Mouse (Mus musculus): Measurements from ENCODE around the gene Map7d3. TPM values are rescaled to one million over a fixed set of nuclear protein-coding genes. Genes with fewer than 3 reads are reported as not detected.
A peak's percentile ranks its signal among the peaks of the same experiment; 100 is the strongest.

Map7d3 gene
- polyA plus RNA-seq (2015; fragmentation: Nextera tagmentation; extraction: Ambion mirVana) = 0.14 and 0.16 TPM in 2 replicates

DNA sequence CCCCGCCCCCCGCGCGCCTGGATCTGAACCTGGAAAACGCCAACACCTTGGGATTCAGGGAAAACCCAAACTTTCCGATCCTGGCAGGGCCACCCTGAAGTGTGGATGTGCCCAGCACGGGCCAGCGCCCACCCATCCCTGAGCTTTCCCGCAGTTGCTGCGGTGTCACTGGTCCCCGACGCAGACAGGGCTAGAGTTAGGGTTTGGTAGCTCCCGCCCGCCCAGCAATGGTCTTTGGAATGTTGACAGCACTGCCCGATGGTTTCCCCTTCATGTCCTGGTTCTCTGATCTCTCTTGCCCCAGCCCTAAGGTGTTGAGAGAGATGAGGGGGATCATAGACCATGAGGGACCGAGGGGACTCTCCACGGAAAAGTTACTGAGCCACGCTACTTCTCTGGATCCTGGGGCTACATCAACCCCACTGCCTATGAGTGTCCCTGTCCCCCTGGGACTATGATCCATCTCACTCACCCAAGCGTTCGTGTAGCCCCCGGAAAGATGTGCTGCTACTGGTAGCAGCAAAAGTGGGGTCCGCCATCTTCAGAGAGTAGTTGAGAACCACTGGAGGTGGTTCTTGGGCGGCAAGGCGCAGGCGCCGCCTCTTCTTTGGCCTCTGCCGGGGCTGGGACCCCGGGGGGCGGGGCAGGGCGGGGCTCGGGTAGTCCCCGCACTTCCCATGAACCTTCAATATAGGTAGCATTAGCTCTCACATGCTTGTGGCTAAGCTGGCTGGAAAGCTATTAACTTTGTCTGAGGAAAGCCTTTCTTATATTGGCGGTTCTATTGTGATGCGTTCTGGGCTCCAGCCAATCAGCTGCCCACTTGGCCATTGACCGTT, at the start of gene Map7d3:
TSS of gene Map7d3 (minus strand) at position 562 of the 839 bp plus-strand sequence.
- H3K9ac ChIP-seq (replicated peaks; ENCODE audit: low read depth, low read length) = no peak within 1 kb of the TSS
- H3K4me3 ChIP-seq (replicated peaks; ENCODE audit: low read length) = peak within 1 kb of the TSS; percentile 36
- H3K4me2 ChIP-seq (ENCODE audit: low read length) = peak within 1 kb of the TSS; percentile 57
- H3K27ac ChIP-seq (ENCODE audit: low read length) = no peak within 1 kb of the TSS
- ATAC-seq = 0 out of 2 replicates have a peak, but pooled peaks have one; percentile 40
- no peaks in the 10 kb centered on the region for H3K36me3 ChIP-seq (ENCODE audit: control insufficient read depth, insufficient read depth)
- H3K4me1 ChIP-seq (replicated peaks; ENCODE audit: control insufficient read depth, insufficient read depth, low read length) = no peaks in the 10 kb centered on the region
- H3K27me3 ChIP-seq (replicated peaks; ENCODE audit: control insufficient read depth, insufficient read depth, low read length) = no peaks in the 10 kb centered on the region
- WGBS = 20% methylated on average over 35 of the region's 35 CpGs
- H3K9me3 ChIP-seq (ENCODE audit: control insufficient read depth, low read length) = no peaks in the 10 kb centered on the region

DNA sequence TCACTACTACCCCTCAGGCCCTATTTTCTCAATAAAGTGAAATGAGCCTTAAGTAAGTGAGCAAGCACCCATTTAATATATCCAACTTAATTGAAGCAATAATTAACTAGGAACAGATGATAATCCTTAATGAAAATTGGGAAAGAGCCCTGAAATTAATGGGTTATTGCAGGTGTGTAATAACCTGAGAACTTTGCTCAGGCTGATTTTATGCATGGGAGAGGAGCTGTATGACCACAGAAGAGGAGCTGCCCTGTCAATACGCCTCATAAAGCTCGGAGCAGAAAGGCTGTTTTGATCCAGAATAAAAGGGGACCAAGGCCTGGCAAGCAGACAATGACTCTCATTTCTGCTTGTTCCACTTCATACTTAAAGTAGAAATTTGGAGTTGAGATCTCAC, 47.7 kb upstream of the Map7d3 start, which contains the start of gene Adgrg4:
TSS of gene Adgrg4 (plus strand) at position 301 of the 400 bp plus-strand sequence.
- Histone ChIP-seq H3K9ac (replicated peaks; ENCODE audit: low read depth, low read length) (no peak within 1 kb of the TSS), H3K9me3 (ENCODE audit: control insufficient read depth, low read length) (no peaks in the 10 kb centered on the region), H3K4me1 (replicated peaks; ENCODE audit: control insufficient read depth, insufficient read depth, low read length) (no peaks in the 10 kb centered on the region), H3K4me3 (replicated peaks; ENCODE audit: low read length) (no peak within 1 kb of the TSS), H3K4me2 (ENCODE audit: low read length) (no peak within 1 kb of the TSS), H3K27me3 (replicated peaks; ENCODE audit: control insufficient read depth, insufficient read depth, low read length) (no peaks in the 10 kb centered on the region), H3K27ac (ENCODE audit: low read length) (no peak within 1 kb of the TSS), H3K36me3 (ENCODE audit: control insufficient read depth, insufficient read depth) (no peaks in the 10 kb centered on the region)
- WGBS = 67% methylated on average over 2 of the region's 2 CpGs
- ATAC-seq = no peak

DNA sequence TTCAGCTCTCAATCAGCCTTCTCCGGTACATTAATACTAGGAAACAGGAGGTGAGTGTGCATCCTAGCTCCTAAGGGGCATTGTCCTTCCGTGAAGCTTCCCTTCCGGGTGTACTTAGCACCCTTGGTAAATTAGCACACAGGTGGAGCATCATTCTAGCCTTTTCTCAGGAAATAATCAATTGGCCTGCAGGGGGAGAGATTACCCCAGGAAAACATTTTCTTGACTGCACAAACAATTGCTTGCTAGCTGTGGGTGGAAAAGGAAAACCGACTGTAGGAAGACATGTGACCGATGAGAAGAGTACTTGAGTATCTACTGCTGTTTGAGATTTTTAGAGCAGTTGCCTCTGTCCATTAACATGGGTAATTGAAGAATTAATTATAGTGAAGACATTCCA, 19.1 kb upstream of the Map7d3 start:
- no peaks in the 10 kb centered on the region for H3K4me1 ChIP-seq (replicated peaks; ENCODE audit: control insufficient read depth, insufficient read depth, low read length)
- H3K4me3 ChIP-seq (replicated peaks; ENCODE audit: low read length) = no peak overlapping the region
- 64% methylated on average over 5 of the region's 5 CpGs for WGBS
- no peaks in the 10 kb centered on the region for H3K36me3 ChIP-seq (ENCODE audit: control insufficient read depth, insufficient read depth)
- no peaks in the 10 kb centered on the region for H3K27me3 ChIP-seq (replicated peaks; ENCODE audit: control insufficient read depth, insufficient read depth, low read length)
- H3K27ac ChIP-seq (ENCODE audit: low read length) = no peak overlapping the region
- no peaks in the 10 kb centered on the region for H3K9me3 ChIP-seq (ENCODE audit: control insufficient read depth, low read length)
- no peak overlapping the region for H3K4me2 ChIP-seq (ENCODE audit: low read length)
- ATAC-seq = no peak
- no peak overlapping the region for H3K9ac ChIP-seq (replicated peaks; ENCODE audit: low read depth, low read length)

DNA sequence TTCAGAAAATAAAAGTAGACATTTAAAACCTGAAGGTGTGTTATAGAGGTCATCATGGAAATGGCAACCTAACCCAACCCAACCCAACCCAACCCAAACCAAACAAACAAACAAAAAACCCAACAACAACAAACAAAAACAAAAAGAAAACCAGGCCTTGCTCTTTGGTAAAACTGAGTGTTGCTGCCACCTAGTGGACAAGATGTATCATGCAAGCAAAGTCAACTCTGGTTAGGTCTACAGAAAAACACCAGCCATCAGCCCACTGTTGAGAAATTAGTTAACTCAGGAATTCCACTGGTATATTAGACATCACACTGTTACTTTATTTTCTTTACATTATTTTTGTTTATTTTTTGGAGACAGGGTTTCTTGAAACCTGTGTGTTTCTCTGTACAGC, 17.2 kb upstream of the Map7d3 start:
- H3K4me2 ChIP-seq (ENCODE audit: low read length) = no peak overlapping the region
- H3K4me1 ChIP-seq (replicated peaks; ENCODE audit: control insufficient read depth, insufficient read depth, low read length) = no peaks in the 10 kb centered on the region
- H3K36me3 ChIP-seq (ENCODE audit: control insufficient read depth, insufficient read depth) = no peaks in the 10 kb centered on the region
- H3K27ac ChIP-seq (ENCODE audit: low read length) = no peak overlapping the region
- peak; percentile 36; the same call in 1 of the 2 replicates for ATAC-seq
- no peaks in the 10 kb centered on the region for H3K27me3 ChIP-seq (replicated peaks; ENCODE audit: control insufficient read depth, insufficient read depth, low read length)
- H3K4me3 ChIP-seq (replicated peaks; ENCODE audit: low read length) = no peak overlapping the region
- no peaks in the 10 kb centered on the region for H3K9me3 ChIP-seq (ENCODE audit: control insufficient read depth, low read length)
- H3K9ac ChIP-seq (replicated peaks; ENCODE audit: low read depth, low read length) = no peak overlapping the region

DNA sequence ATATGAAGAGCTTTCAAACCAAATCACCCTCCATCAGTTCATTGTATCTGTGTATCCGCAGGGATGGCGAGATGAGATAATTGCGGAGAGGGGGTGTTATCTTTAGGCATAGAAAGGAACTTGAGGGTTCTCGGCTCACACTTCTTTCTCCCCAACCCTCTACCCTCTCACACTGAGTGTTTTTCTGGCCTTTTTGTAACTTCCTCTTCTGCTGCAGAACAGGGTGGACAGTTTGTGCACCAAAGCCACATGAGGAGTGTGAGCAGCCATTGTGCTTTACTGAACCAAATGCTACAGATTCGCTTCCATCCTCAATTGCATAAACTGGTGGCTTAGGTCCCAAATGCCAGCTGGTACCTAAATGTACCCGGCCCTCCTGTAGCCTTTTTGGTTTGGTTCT, 13.7 kb upstream of the Map7d3 start:
- no peak overlapping the region for H3K4me3 ChIP-seq (replicated peaks; ENCODE audit: low read length)
- H3K36me3 ChIP-seq (ENCODE audit: control insufficient read depth, insufficient read depth) = no peaks in the 10 kb centered on the region
- no peaks in the 10 kb centered on the region for H3K27me3 ChIP-seq (replicated peaks; ENCODE audit: control insufficient read depth, insufficient read depth, low read length)
- H3K9ac ChIP-seq (replicated peaks; ENCODE audit: low read depth, low read length) = no peak overlapping the region
- no peaks in the 10 kb centered on the region for H3K9me3 ChIP-seq (ENCODE audit: control insufficient read depth, low read length)
- H3K4me2 ChIP-seq (ENCODE audit: low read length) = no peak overlapping the region
- no peak for ATAC-seq
- no peak overlapping the region for H3K27ac ChIP-seq (ENCODE audit: low read length)
- no peaks in the 10 kb centered on the region for H3K4me1 ChIP-seq (replicated peaks; ENCODE audit: control insufficient read depth, insufficient read depth, low read length)
- 81% methylated on average over 6 of the region's 6 CpGs for WGBS

DNA sequence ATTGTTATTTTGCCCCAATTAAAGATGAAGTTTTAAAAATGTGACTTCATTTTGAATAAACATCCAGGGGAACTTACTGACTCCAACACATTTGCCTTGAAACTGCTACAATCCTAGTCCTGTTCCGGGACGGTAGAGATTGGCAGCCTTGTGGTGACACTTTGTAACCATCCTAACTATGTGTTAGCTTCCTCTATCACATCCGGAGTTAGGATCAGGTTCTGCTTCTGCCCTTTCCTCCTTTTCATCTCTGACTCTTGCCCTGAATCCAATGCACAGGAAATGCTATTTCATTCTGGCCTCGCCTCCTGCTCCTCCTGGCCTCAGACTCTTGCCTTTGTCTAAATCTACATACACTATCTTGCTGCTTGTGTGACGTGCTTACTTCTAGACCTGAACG, 5.4 kb upstream of the Map7d3 start:
- Histone ChIP-seq H3K36me3 (ENCODE audit: control insufficient read depth, insufficient read depth) (no peaks in the 10 kb centered on the region), H3K4me3 (replicated peaks; ENCODE audit: low read length) (no peak overlapping the region), H3K9ac (replicated peaks; ENCODE audit: low read depth, low read length) (no peak overlapping the region), H3K9me3 (ENCODE audit: control insufficient read depth, low read length) (no peaks in the 10 kb centered on the region), H3K27ac (ENCODE audit: low read length) (no peak overlapping the region), H3K27me3 (replicated peaks; ENCODE audit: control insufficient read depth, insufficient read depth, low read length) (no peaks in the 10 kb centered on the region), H3K4me2 (ENCODE audit: low read length) (no peak overlapping the region), H3K4me1 (replicated peaks; ENCODE audit: control insufficient read depth, insufficient read depth, low read length) (no peaks in the 10 kb centered on the region)
- no peak for ATAC-seq
- 86% methylated on average over 6 of the region's 6 CpGs for WGBS

DNA sequence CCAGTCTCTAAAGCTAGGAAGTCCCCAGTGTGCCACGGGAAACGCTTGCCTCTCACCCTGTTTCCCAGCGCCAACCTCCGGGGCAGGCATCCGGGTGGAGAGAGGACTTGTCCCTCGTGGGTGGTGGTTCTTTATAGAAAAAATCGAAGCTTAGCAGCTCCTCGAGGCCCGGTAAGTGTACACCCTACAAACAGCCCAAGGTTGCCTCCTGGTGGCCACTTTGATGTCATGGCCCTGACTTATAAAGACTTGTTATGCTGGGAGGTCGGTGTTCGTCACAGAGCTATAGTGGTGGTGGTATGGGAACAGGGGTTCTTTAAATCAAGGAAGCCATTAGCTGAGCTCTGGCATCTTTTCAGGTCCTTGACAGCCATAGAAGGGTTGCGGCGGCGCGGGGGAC, 30.9 kb downstream of the Map7d3 start:
- H3K9ac ChIP-seq (replicated peaks; ENCODE audit: low read depth, low read length) = no peak overlapping the region
- no peak overlapping the region for H3K27ac ChIP-seq (ENCODE audit: low read length)
- no peaks in the 10 kb centered on the region for H3K9me3 ChIP-seq (ENCODE audit: control insufficient read depth, low read length)
- H3K4me3 ChIP-seq (replicated peaks; ENCODE audit: low read length) = no peak overlapping the region
- peak; percentile 64; the same call in 1 of the 2 replicates for ATAC-seq
- H3K36me3 ChIP-seq (ENCODE audit: control insufficient read depth, insufficient read depth) = no peaks in the 10 kb centered on the region
- 56% methylated on average over 15 of the region's 15 CpGs for WGBS
- no peaks in the 10 kb centered on the region for H3K4me1 ChIP-seq (replicated peaks; ENCODE audit: control insufficient read depth, insufficient read depth, low read length)
- H3K27me3 ChIP-seq (replicated peaks; ENCODE audit: control insufficient read depth, insufficient read depth, low read length) = no peaks in the 10 kb centered on the region
- no peak overlapping the region for H3K4me2 ChIP-seq (ENCODE audit: low read length)

DNA sequence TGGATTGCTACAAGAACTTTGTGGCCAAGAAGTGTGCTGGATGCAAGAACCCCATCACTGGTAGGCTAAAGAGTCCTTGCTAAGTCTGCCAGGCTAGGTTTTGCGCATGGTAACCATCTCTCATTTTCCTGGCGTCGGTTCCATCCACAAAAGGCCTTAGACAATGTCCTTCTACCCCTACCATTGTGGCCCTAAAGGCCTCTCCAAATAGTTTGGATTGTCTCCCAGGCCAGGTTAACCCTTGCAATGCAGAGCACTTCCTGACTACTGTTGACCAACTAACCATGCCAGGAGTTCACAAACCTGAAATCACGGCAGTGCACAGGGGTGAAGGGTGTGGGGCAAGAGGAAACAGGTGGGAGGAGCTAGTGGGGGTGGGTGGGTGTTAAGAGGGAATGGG, 31.5 kb downstream of the Map7d3 start:
- Histone ChIP-seq H3K9ac (replicated peaks; ENCODE audit: low read depth, low read length) (no peak overlapping the region), H3K9me3 (ENCODE audit: control insufficient read depth, low read length) (no peaks in the 10 kb centered on the region), H3K4me1 (replicated peaks; ENCODE audit: control insufficient read depth, insufficient read depth, low read length) (no peaks in the 10 kb centered on the region), H3K36me3 (ENCODE audit: control insufficient read depth, insufficient read depth) (no peaks in the 10 kb centered on the region), H3K4me3 (replicated peaks; ENCODE audit: low read length) (no peak overlapping the region), H3K4me2 (ENCODE audit: low read length) (no peak overlapping the region), H3K27ac (ENCODE audit: low read length) (no peak overlapping the region), H3K27me3 (replicated peaks; ENCODE audit: control insufficient read depth, insufficient read depth, low read length) (no peaks in the 10 kb centered on the region)
- 53% methylated on average over 4 of the region's 4 CpGs for WGBS
- no peak for ATAC-seq

DNA sequence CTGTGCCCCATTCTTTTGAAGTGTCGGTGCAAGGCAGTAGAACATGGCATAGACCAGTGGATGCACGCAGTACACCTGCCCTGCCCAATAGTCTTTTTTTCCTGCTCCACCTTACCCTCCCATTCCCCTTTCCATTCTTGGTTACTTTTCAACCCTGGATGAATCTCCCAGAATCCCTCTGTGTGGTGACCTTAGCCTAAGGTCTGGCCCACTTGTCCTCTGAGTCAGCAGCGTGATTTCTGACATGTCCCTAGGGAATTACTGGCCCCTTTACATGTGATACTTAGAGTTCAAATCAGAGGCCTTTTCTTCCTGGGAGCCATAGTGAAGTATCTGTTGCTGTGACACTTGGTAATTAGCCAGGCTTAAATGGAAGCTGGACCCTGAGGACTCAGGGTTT, 34.6 kb downstream of the Map7d3 start:
- ATAC-seq = no peak
- Histone ChIP-seq H3K4me3 (replicated peaks; ENCODE audit: low read length) (no peak overlapping the region), H3K4me2 (ENCODE audit: low read length) (no peak overlapping the region), H3K9ac (replicated peaks; ENCODE audit: low read depth, low read length) (no peak overlapping the region), H3K27ac (ENCODE audit: low read length) (no peak overlapping the region), H3K27me3 (replicated peaks; ENCODE audit: control insufficient read depth, insufficient read depth, low read length) (no peaks in the 10 kb centered on the region), H3K4me1 (replicated peaks; ENCODE audit: control insufficient read depth, insufficient read depth, low read length) (no peaks in the 10 kb centered on the region), H3K36me3 (ENCODE audit: control insufficient read depth, insufficient read depth) (no peaks in the 10 kb centered on the region), H3K9me3 (ENCODE audit: control insufficient read depth, low read length) (no peaks in the 10 kb centered on the region)
- 70% methylated on average over 3 of the region's 3 CpGs for WGBS

Measured in forebrain, embryonic 16.5 days (tissue).